19 mouse cellular contexts compared by ENCODE assay signal in genomic region chr14:76981781-76982180, GRCm38 (mm10). TPM values are rescaled to one million over a fixed set of nuclear protein-coding genes. Genes with fewer than 3 reads are reported as not detected.
DNase-seq lines count a peak whose midpoint lies in the region; ATAC-seq and TF ChIP-seq lines count a peak whose summit lies in the region.
"Had no signal": no experiment of that assay in that cellular context is flagged by ENCODE, and none has a peak within 500 bp of the region (broad histone marks: within the 10 kb centered on the region; RNA-seq: fewer than 3 reads in every experiment).

No protein-coding gene starts in this region.

- H3K4me3 ChIP-seq in hindbrain, embryonic 13.5 days, result no peak overlapping the region
- H3K4me3 ChIP-seq in hindbrain, embryonic 10.5 days, result no peak overlapping the region
- H3K4me3 ChIP-seq in lung, adult 2 months (replicated peaks; ENCODE audit: extremely low read depth, low read depth, low read length), result no peak overlapping the region
- H3K4me3 ChIP-seq: embryonic facial prominence, embryonic 10.5 days; heart, embryonic 15.5 days; midbrain, embryonic 12.5 days had no signal

- TF ChIP-seq CTCF in brain, embryonic 14.5 days (IDR thresholded peaks at IDR 0.05; ENCODE audit: borderline replicate concordance, extremely low read depth, insufficient read depth, insufficient read length), result no peak
- no peak for TF ChIP-seq CTCF in lung, adult 2 months (IDR thresholded peaks at IDR 0.05; ENCODE audit: insufficient read depth, low read length)

- no peak overlapping the region for H3K4me2 ChIP-seq in hindbrain, embryonic 13.5 days
- H3K4me2 ChIP-seq: heart, embryonic 15.5 days; midbrain, embryonic 12.5 days had no signal

- 0 out of 2 replicates have a peak, but pooled peaks cover 3% of the 10 kb centered on the region for H3K4me1 ChIP-seq in hindbrain, embryonic 13.5 days (replicated peaks)
- 0 out of 2 replicates have a peak, but pooled peaks cover 2% of the 10 kb centered on the region for H3K4me1 ChIP-seq in hindbrain, embryonic 10.5 days (replicated peaks)
- no peaks in the 10 kb centered on the region for H3K4me1 ChIP-seq in lung, adult 2 months (ENCODE audit: control insufficient read depth, insufficient read depth, low read length)
- H3K4me1 ChIP-seq: heart, embryonic 15.5 days; midbrain, embryonic 12.5 days had no signal

- no peaks in the 10 kb centered on the region for H3K9me3 ChIP-seq in hindbrain, embryonic 13.5 days
- H3K9me3 ChIP-seq in hindbrain, embryonic 10.5 days, result no peaks in the 10 kb centered on the region
- H3K9me3 ChIP-seq: embryonic facial prominence, embryonic 10.5 days; heart, embryonic 15.5 days; midbrain, embryonic 12.5 days had no signal

- H3K27me3 ChIP-seq in hindbrain, embryonic 13.5 days, result no peaks in the 10 kb centered on the region
- H3K27me3 ChIP-seq in hindbrain, embryonic 10.5 days (ENCODE audit: insufficient read depth, poor library complexity, severe bottlenecking), result no peaks in the 10 kb centered on the region
- H3K27me3 ChIP-seq: heart, embryonic 15.5 days; midbrain, embryonic 12.5 days had no signal

- peak overlapping the region; percentile 13; the same call in 1 of the 2 replicates for H3K27ac ChIP-seq in hindbrain, embryonic 13.5 days
- H3K27ac ChIP-seq in hindbrain, embryonic 10.5 days, result no peak overlapping the region
- H3K27ac ChIP-seq: embryonic facial prominence, embryonic 10.5 days; heart, embryonic 15.5 days; midbrain, embryonic 12.5 days had no signal

- intact Hi-C loops in left cerebral cortex, postnatal 4 days (cut with DNase I), result no loop called here

- H3K9ac ChIP-seq in hindbrain, embryonic 13.5 days, result no peak overlapping the region
- H3K9ac ChIP-seq: heart, embryonic 15.5 days; midbrain, embryonic 12.5 days had no signal

- no peaks in the 10 kb centered on the region for H3K36me3 ChIP-seq in hindbrain, embryonic 13.5 days
- H3K36me3 ChIP-seq in hindbrain, embryonic 10.5 days, result no peaks in the 10 kb centered on the region
- H3K36me3 ChIP-seq: embryonic facial prominence, embryonic 10.5 days; heart, embryonic 15.5 days; midbrain, embryonic 12.5 days had no signal

- ATAC-seq in cerebellum, adult (ENCODE audit: insufficient number of reproducible peaks, low FRiP score, low TSS enrichment), result no peak
- ATAC-seq in hindbrain, embryonic 13.5 days (ENCODE audit: low FRiP score), result no peak

- TF ChIP-seq POLR2A in brain, embryonic 14.5 days (IDR thresholded peaks at IDR 0.05; ENCODE audit: borderline replicate concordance, extremely low read depth, insufficient read depth, insufficient read length, poor library complexity, severe bottlenecking), result no peak
- TF ChIP-seq POLR2A in lung, adult 2 months (IDR thresholded peaks at IDR 0.05; ENCODE audit: borderline replicate concordance, extremely low read depth, low read depth, low read length), result no peak

- peak; percentile 68 to 77 for DNase-seq in cerebellum, postnatal 14 days
- no peak for DNase-seq in hindbrain, embryonic 10.5 days (ENCODE audit: low spot score)
- peak; percentile 58 for DNase-seq in left cerebral cortex, postnatal 4 days
- no peak for DNase-seq in left cerebral cortex, adult 9 months (ENCODE audit: low spot score in 2 of 2)
- peak; percentile 53 for DNase-seq in brain, embryonic 14.5 days (ENCODE audit: low read depth)
- no peak for DNase-seq in lung, adult 2 months
- DNase-seq: adrenal gland, postnatal 25 days; cerebellum, adult 11-12 months; heart, postnatal 36 days; kidney, adult 9 months; liver; lung, postnatal 10 days; thymus, adult 2 months; thymus, postnatal 4 days had no signal

- 55% methylated on average over 1 of the region's 1 CpGs for WGBS in hindbrain, embryonic 13.5 days
- 73% methylated on average over 1 of the region's 1 CpGs for WGBS in hindbrain, embryonic 10.5 days
- 52% methylated on average over 1 of the region's 1 CpGs for WGBS in lung, adult 2 months

RNA-seq across cellular contexts. Expression of gene Ccdc122, which starts 54.8 kb away (rescaled TPM):
- polyA plus RNA-seq in hindbrain, embryonic 13.5 days (2015; fragmentation: Nextera tagmentation; extraction: Ambion mirVana), result 0.70 and 0.88 TPM in 2 replicates
- 0.95 TPM in 2 replicates for polyA plus RNA-seq in hindbrain, embryonic 10.5 days (2016; fragmentation: Nextera tagmentation; extraction: Ambion mirVana)
- total RNA-seq in left cerebral cortex, postnatal 4 days (2021), result under 1 TPM; 0.26 to 0.70 TPM
- polyA plus RNA-seq in brain, embryonic 14.5 days (2012; rRNA removed), result 0.33 and 0.52 TPM in 2 replicates
- polyA plus RNA-seq in lung, adult 2 months (2012; rRNA removed), result 1.0 and 1.1 TPM in 2 replicates

RNA-seq across cellular contexts. Expression of gene Lacc1, which starts 54.9 kb away (rescaled TPM):
- 2.5 and 3.8 TPM in 2 replicates for polyA plus RNA-seq in hindbrain, embryonic 13.5 days (2015; fragmentation: Nextera tagmentation; extraction: Ambion mirVana)
- 4.3 and 5.3 TPM in 2 replicates for polyA plus RNA-seq in hindbrain, embryonic 10.5 days (2016; fragmentation: Nextera tagmentation; extraction: Ambion mirVana)
- total RNA-seq in left cerebral cortex, postnatal 4 days (2021), result 1 to 10 TPM; 3.5 to 3.9 TPM
- 3.0 and 3.5 TPM in 2 replicates for polyA plus RNA-seq in brain, embryonic 14.5 days (2012; rRNA removed)
- polyA plus RNA-seq in lung, adult 2 months (2012; rRNA removed), result 3.5 and 5.6 TPM in 2 replicates

Comparison
In these comparisons a context has a peak if more than half of its experiments do, and no peak if none do; other contexts are left out.
1. DNase-seq: peak in cerebellum, postnatal 14 days (2 of 2), left cerebral cortex, postnatal 4 days (single experiment) and brain, embryonic 14.5 days (single experiment); none in hindbrain, embryonic 10.5 days (single experiment), left cerebral cortex, adult 9 months (0 of 2) and lung, adult 2 months (single experiment).